Mouse (Mus musculus) lung, postnatal 0 days (tissue): ENCODE data around the gene Rxra. TPM values are rescaled to one million over a fixed set of nuclear protein-coding genes. Genes with fewer than 3 reads are reported as not detected.

Source experiments
- ATAC-seq: fragments of 200-750 bp; cut with Nextera tagmentation; 2 replicates; pipeline ENCODE4 v1.8.0; 2017; ENCODE audit warnings: moderate library complexity
- DNase-seq: peaks from one replicate; pipeline ENCODE4 v3.0.0-alpha.2; 2016; ENCODE audit warnings: low spot score
- H3K27ac ChIP-seq: fragments of 300-500 bp; sonication (generic); 2 replicates; pipeline ENCODE4 v1.5.1; 2014; ENCODE audit warnings: antibody characterized with exemption, mild to moderate bottlenecking, low read length, mixed read lengths
- H3K27me3 ChIP-seq: fragments of 300-500 bp; sonication (generic); replicated peaks from 2 replicates; pipeline ENCODE4 v1.6.1; 2014; ENCODE audit warnings: low read length, mixed read lengths; ENCODE audit not compliant: insufficient read depth
- H3K36me3 ChIP-seq: fragments of 300-500 bp; sonication (generic); 2 replicates; pipeline ENCODE4 v1.6.1; 2014; ENCODE audit warnings: low read length, mixed read lengths; ENCODE audit not compliant: insufficient read depth
- H3K4me1 ChIP-seq: fragments of 300-500 bp; sonication (generic); 2 replicates; pipeline ENCODE4 v1.6.1; 2014; ENCODE audit warnings: antibody characterized with exemption, low read depth, low read length, mixed read lengths; ENCODE audit not compliant: insufficient read depth
- H3K4me2 ChIP-seq: fragments of 300-500 bp; sonication (generic); replicated peaks from 2 replicates; pipeline ENCODE4 v1.6.1; 2014; ENCODE audit warnings: low read depth, mild to moderate bottlenecking, low read length, moderate library complexity, mixed read lengths
- H3K4me3 ChIP-seq: fragments of 300-500 bp; sonication (generic); 2 replicates; pipeline ENCODE4 v1.5.1; 2014; ENCODE audit warnings: low read depth, low read length
- H3K9ac ChIP-seq: fragments of 300-500 bp; sonication (generic); replicated peaks from 2 replicates; pipeline ENCODE4 v1.6.1; 2014; ENCODE audit warnings: low read depth, mild to moderate bottlenecking
- H3K9me3 ChIP-seq: fragments of 300-500 bp; sonication (generic); 2 replicates; pipeline ENCODE4 v1.6.1; 2016; ENCODE audit warnings: low read length, mixed read lengths
- CTCF ChIP-seq: IDR thresholded peaks from 2 replicates; pipeline ENCODE4 v1.5.1; 2016; ENCODE audit warnings: antibody characterized with exemption, mild to moderate bottlenecking
- EP300 ChIP-seq: IDR thresholded peaks from 2 replicates; pipeline ENCODE4 v1.6.1; 2016; ENCODE audit warnings: antibody characterized with exemption, mild to moderate bottlenecking, control low read depth
- WGBS: fragments of 180-500 bp; shearing (Covaris S2); extraction: QIAGEN DNeasy Blood & Tissue Kit; methylation state at CpG from one replicate; pipeline ENCODE4 v1.1.7; 2014; 5-methylcytosine and 5-hydroxymethylcytosine counted together
- polyA plus RNA-seq: library from polyadenylated mRNA; unstranded; fragments of >200 nt; fragmentation: Nextera tagmentation; extraction: Ambion mirVana; gene quantifications from 2 replicates; pipeline ENCODE4 v1.2.1, GENCODE M21; 2015

Gene Rxra
- polyA plus RNA-seq, 1 experiment from 2014 or later, result 9.6 TPM

GRCm38 (mm10) chr2:27791571-27791970 is 115.3 kb downstream of the Rxra start:
- Histone ChIP-seq H3K27me3 (no peaks in the 10 kb centered on the region), H3K9ac (no peak overlapping the region), H3K4me3 (no peak overlapping the region), H3K27ac (no peak overlapping the region), H3K4me2 (no peak overlapping the region), H3K9me3 (no peaks in the 10 kb centered on the region), H3K4me1 (no peaks in the 10 kb centered on the region), H3K36me3 (no peaks in the 10 kb centered on the region)
- DNase-seq (no peak), ATAC-seq (no peak)
- no peak for TF ChIP-seq EP300
- TF ChIP-seq CTCF, result no peak
- WGBS, result 72% methylated on average over 4 of the region's 4 CpGs

- Histone ChIP-seq H3K4me3 (no peak overlapping the region), H3K9ac (no peak overlapping the region), H3K9me3 (no peaks in the 10 kb centered on the region), H3K27me3 (no peaks in the 10 kb centered on the region), H3K36me3 (no peaks in the 10 kb centered on the region), H3K4me2 (no peak overlapping the region), H3K4me1 (no peaks in the 10 kb centered on the region), H3K27ac (peak overlapping the region; percentile 3; the same call in 1 of the 2 replicates)
- TF ChIP-seq EP300 (no peak), CTCF (no peak)
- DNase-seq, result no peak
- 21% methylated on average over 4 of the region's 4 CpGs for WGBS
- ATAC-seq, result peak; percentile 41
Measured at GRCm38 (mm10) chr2:27799018-27799417, 122.8 kb downstream of the Rxra start.

GRCm38 (mm10) chr2:27801041-27801440 is 124.8 kb downstream of the Rxra start:
- Histone ChIP-seq H3K4me1 (no peaks in the 10 kb centered on the region), H3K36me3 (no peaks in the 10 kb centered on the region), H3K27me3 (no peaks in the 10 kb centered on the region), H3K4me2 (no peak overlapping the region), H3K4me3 (no peak overlapping the region), H3K27ac (no peak overlapping the region), H3K9ac (no peak overlapping the region), H3K9me3 (no peaks in the 10 kb centered on the region)
- WGBS, result 71% methylated on average over 2 of the region's 2 CpGs
- DNase-seq (no peak), ATAC-seq (no peak)
- TF ChIP-seq EP300, result no peak
- no peak for TF ChIP-seq CTCF

GRCm38 (mm10) chr2:27802493-27802892 is 126.3 kb downstream of the Rxra start:
- WGBS, result 31% methylated on average over 9 of the region's 9 CpGs
- no peaks in the 10 kb centered on the region for H3K36me3 ChIP-seq
- DNase-seq (peak; percentile 56), ATAC-seq (peak; percentile 76)
- no peak overlapping the region for H3K9ac ChIP-seq
- H3K27me3 ChIP-seq, result no peaks in the 10 kb centered on the region
- no peaks in the 10 kb centered on the region for H3K9me3 ChIP-seq
- no peak overlapping the region for H3K27ac ChIP-seq
- H3K4me3 ChIP-seq, result no peak overlapping the region
- TF ChIP-seq CTCF, result no peak
- H3K4me2 ChIP-seq, result no peak overlapping the region
- H3K4me1 ChIP-seq, result no peaks in the 10 kb centered on the region

- Histone ChIP-seq H3K4me2 (no peak overlapping the region), H3K36me3 (no peaks in the 10 kb centered on the region), H3K9ac (no peak overlapping the region), H3K9me3 (no peaks in the 10 kb centered on the region), H3K27me3 (no peaks in the 10 kb centered on the region), H3K4me1 (no peaks in the 10 kb centered on the region), H3K27ac (no peak overlapping the region), H3K4me3 (no peak overlapping the region)
- ATAC-seq (no peak), DNase-seq (no peak)
- 83% methylated on average over 7 of the region's 7 CpGs for WGBS
- TF ChIP-seq EP300 (no peak), CTCF (no peak)
Measured at GRCm38 (mm10) chr2:27806691-27807090, 130.5 kb downstream of the Rxra start.

GRCm38 (mm10) chr2:27807684-27808083 is 131.4 kb downstream of the Rxra start:
- Histone ChIP-seq H3K9ac (no peak overlapping the region), H3K27me3 (no peaks in the 10 kb centered on the region), H3K27ac (no peak overlapping the region), H3K4me1 (no peaks in the 10 kb centered on the region), H3K4me3 (no peak overlapping the region), H3K9me3 (no peaks in the 10 kb centered on the region), H3K4me2 (no peak overlapping the region), H3K36me3 (no peaks in the 10 kb centered on the region)
- no peak for ATAC-seq
- DNase-seq, result no peak
- TF ChIP-seq CTCF (no peak), EP300 (no peak)
- 90% methylated on average over 3 of the region's 3 CpGs for WGBS

- Histone ChIP-seq H3K4me3 (no peak overlapping the region), H3K4me1 (peaks cover 4% of the 10 kb centered on the region; the same call in 1 of the 2 replicates), H3K36me3 (no peaks in the 10 kb centered on the region), H3K9ac (no peak overlapping the region), H3K4me2 (no peak overlapping the region), H3K27me3 (no peaks in the 10 kb centered on the region), H3K27ac (no peak overlapping the region), H3K9me3 (no peaks in the 10 kb centered on the region)
- TF ChIP-seq CTCF (no peak), EP300 (no peak)
- 80% methylated on average over 4 of the region's 4 CpGs for WGBS
- no peak for DNase-seq
- ATAC-seq, result no peak
Measured at GRCm38 (mm10) chr2:27809897-27810296, 133.7 kb downstream of the Rxra start.

Other genes with a start within 250 kb of the Rxra start
- 11.8 and 12.1 TPM in 2 replicates for gene Vav2, start 249.4 kb upstream of the Rxra start, polyA plus RNA-seq
- gene Brd3os, start 234.1 kb upstream of the Rxra start, polyA plus RNA-seq, result 3.4 and 3.8 TPM in 2 replicates
- gene Brd3, start 168.8 kb upstream of the Rxra start, polyA plus RNA-seq, result 44.9 and 47.5 TPM in 2 replicates
- 20.5 and 24.0 TPM in 2 replicates for gene Wdr5, start 161.3 kb upstream of the Rxra start, polyA plus RNA-seq
- 47.7 and 50.7 TPM in 2 replicates for gene Col5a1, start 210.0 kb downstream of the Rxra start, polyA plus RNA-seq